Mouse (Mus musculus) spleen, adult 18-20 months (tissue): ENCODE measurements at regions not wholly inside any gene's neighbourhood (a gene's known extent, or its start where the extent isn't known, plus 50 kb on each side); places are given as distances from the start of the nearest gene placed in this dataset.

Experiments used
- DNase-seq, 2 experiments: peaks; one replicate each; pipeline ENCODE4 v3.0.0; 2022; ENCODE audit warnings: mixed read lengths in 2 of 2

DNA sequence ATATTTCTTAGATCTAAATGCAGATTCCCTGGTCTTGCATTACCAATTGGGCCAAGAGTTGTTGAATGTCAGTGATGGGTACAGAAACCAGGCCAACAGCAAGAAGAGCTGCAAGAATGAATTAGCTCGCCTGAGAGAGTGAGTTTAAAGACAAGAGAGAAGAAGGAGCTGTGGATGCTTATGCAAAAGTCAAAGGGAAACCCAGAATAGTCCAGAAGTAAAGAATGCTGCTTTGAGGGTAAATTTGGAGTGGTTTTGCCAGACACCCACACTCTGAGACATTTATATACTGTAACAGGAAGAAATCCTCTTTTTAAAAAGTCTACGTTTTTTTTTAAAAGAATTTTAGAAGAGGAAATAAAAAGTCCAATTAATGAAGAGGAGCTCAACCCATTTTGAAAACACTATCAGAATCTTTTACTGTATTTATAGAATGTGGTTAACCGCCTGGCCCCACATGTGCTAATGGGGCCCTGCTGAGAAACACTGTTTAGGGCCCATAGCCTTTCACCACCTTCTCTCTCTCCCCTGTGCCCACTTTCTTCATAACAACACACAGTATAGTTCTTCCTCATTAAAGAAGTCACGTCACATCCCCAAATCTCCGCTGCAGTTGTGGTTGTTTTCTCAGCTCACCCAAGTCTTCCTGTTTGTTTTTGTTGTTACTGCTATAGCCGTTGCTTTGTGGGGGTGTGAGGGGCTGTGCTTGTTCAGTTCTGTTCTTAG is 158.0 kb upstream of the Cited2 start:
- no peak for DNase-seq

DNA sequence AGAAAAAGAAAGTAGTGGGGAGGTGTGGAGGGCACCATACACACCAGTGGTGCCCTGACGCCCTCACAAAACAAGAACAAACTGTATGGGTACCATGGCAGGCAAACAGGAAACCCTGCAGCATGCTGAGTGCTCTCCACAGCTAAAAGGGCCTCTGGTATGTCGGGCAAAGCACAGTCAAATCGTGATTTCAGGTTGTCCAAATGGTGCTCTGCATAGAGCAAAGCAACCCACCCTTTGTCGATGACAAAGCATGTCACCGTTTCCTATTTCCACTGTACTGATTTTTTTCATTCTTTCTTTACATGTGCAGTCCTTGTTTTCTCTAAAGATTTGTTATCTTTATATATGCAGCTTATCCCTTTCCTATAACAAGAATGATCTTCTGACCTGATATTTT is 156.0 kb upstream of the Cited2 start:
- no peak for DNase-seq

DNA sequence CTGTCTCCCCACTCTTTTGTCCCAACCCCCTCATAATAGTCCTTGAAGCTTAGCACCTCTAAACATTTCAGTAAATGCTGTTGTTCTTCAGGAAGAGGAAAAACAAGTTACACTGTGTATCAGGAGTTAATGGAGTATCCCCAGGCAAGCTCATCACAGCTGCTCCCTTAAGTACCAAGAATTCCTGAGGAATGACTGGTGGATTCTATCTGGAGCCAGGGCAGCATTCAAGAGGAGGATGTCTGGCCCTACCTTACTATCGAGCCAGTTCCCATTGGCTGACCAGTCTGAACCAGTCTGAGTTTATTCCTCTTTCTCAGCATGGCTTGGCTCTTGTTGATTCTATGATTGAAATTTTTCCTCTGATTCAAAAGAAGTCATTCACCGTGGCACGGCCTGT is 155.4 kb upstream of the Cited2 start:
- DNase-seq: no peak

DNA sequence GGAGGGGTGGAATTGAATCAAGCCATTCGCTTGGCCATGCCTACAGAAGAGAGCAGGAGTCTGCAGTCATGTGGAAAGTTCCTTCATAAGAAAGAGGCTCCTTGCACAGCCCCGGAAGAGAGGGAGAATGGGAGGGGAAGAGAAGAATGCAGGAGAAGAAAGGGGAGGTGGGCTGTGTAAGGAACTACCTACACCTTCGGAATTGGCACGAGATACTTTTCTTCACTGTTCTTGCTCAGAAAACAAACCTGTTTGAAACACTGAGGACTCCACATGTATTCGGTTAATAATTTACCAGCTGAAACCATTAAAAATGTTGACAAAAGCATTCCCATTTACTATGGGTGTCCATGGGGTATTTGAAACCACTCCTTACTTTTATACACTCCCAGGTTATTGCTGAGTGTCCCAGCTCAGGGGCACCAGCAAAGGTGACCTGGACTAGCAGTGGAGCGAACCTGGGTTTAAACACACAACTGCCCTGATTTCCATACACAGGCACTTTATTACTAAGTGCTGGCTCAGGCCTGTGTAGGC is 153.4 kb upstream of the Cited2 start:
- no peak for DNase-seq

DNA sequence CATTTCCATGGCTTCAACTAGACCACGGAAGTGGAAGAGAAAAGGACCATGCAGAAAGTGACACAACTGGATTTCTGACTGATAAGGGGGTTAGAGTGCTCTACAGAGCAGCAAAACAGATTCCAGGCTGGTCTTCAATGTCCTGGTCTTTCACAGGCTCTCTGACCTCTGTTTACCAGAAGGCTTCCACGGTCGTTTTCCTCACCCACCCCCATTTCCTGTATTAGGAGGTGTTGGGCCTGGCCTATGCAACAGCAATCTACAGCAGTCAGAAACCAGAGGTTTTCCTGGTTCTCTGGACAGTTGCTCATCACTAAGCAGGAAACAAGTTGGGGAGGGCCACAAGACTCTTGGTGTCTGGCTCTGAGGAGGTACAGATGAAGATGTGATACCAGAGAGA is 148.1 kb upstream of the Cited2 start:
- no peak for DNase-seq

DNA sequence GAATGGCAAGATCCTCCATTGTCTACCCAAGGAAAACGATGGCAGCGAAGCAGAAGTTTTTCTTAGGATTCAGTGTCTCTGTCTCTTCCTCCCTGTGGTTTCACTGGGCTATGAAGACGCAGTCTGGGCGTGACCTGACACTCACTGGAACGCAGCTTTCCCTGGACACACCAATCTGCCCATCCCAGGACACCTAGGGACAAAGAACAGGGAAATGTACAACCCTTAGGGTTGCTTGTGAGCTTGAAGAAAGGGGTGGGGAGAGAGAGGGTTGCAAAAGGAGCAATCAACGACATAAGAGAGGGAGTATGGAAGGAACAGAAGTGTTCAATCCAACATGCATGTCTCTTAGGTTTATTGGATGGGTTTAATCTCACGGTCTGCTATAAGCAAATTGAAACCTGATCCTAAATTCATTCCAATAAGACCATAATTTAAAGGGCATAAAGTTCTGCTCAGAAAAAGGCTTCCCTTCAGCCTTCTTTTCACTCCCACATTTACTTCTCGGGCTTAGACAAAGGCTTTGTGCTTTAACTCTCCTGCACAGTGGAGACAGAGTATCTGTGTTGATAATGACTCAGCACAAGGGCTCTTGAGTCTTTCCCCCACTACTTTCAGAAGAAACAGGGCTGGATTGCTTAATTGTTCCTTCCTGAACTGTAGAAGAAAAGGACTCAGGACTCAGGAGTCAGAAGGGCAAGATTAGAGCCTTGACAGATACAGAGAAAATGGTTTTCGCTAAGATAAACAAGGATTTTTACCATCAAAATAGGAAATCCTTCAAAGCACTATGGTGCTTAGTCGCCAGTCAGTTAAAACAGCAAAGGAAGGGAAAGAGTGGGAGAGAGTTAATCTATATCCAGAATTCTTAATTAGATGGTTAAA is 147.3 kb upstream of the Cited2 start:
- no peak for DNase-seq

DNA sequence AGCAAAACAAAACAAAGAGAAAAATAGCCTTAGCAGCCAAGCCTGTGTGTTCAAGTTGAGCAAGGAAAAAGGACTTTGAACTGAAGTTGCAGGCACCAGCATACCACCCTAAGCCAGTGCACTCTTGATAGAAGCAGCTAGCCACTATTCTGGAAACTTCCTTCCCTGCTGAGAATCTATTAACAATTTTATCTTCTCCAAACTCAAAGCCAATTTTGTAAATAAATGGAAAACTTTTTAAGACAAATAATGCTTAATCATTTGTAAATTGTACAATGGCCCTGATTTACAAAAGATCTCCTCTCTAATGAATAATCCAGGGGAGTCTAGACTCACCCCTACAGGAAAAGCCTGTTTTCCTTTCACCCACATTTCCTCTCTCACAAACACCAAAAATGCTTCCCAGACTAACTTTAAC is 146.7 kb upstream of the Cited2 start:
- DNase-seq: no peak

DNA sequence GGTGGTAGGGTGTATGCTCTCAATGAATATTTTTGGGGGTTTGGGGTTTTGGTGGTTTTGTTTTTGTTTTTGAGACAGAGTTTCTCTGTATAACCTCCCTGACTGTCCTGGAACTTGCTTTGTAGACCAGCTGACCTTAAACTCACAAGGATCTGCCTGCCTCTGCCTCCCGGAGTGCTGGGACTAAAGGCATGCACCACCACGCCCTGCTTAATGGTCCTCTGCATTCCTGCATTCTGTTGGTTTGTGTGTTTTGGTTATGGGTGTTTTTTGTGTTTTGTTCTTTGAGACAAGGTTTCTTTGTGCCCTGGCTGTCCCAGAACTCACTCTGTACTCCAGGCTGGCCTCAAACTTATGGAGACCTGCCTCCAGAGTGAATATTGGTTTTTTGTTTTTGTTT is 143.6 kb upstream of the Cited2 start:
- no peak for DNase-seq

DNA sequence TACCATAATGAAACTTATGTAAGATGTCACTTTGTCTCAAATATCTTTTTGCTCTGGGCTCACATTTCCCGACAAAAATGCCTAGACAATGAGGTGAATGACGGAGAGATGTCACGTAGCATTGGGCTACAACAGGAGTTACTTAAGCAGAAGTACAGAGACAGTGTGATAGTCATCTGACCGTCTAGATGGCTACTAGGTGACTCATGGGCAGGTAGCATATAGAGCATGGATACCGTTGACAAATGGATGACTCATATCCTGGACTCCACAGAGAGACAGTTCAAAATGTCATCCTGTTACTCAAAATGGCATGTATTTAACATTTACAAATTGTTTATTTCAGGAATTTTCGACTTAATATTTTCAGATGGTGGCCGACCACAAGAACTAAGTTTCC is 138.2 kb upstream of the Cited2 start:
- no peak for DNase-seq

DNA sequence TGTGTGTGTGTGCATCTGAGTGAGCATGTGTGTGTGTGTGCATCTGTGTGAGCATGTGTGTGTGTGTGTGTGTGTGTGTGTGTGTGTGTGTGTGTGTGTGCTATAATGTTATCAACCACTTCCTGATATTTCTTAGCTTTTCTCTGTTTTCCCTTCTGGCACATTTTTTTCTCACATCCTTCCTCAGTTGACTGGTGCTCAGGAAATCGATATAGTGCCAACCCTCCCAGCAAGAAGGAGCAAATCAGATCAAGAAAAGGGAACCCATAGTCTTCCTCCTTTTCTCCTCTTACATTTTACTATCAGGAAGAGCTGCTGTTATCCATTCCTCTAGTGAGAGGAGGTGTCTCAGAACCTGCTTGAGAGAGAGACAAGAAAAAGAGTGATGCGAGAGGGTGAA is 136.1 kb upstream of the Cited2 start:
- DNase-seq: no peak

DNA sequence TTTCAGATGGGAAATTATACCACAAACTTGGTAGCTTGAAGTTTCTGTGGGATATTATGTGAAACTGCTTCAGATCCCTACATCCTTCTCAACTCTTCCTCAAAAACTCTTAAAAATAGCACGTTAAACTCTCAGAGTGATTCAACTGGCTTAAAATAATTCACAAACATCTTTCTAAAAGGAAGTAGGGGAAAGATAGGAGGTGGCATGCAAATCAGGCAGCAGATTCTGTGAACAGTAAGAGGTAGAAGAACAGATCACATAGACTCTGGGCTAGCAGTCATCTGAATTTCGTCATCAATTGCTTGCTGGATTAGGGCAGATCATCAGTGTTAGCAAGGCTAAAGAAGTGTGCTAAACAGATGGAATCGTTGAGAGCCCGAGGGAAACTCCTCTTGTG is 133.9 kb upstream of the Cited2 start:
- no peak for DNase-seq

DNA sequence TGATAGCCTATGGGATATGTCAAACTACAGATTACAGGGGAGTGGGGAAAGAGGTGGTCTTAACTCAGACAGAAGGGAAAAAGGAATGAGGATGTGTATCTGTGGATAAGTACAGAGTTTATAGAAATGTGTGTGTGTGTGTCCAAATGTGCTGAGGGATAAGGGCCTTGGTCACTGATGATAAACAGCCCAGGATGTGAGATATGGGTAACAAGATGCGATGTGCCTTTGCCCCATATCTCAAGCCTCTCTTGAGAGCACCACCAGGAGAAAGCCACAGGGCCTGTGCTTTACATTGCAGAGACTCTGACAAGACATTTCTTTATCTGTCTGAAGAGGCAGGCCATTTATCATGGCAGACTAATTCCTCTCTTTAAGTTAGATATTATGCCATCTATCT is 132.8 kb upstream of the Cited2 start:
- DNase-seq: no peak

DNA sequence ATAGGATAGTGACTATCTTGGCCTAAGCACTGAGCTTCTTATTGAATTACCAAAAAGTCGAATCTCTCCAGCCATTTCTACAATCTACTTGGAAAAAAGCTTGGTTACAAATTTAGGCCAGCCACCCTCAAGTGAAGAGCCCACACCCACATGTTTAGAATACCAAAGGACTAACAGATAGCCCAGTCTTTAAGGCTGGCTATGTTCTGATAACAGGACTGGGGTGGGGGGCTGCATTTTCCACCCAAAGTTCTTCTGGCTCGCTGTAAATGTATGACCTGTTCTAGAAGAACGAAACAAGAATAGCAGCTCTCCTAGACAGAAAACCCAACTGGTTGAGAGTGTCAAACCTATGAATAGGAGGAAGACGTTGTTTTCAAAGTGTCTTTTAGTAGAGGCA is 130.6 kb upstream of the Cited2 start:
- DNase-seq: no peak

DNA sequence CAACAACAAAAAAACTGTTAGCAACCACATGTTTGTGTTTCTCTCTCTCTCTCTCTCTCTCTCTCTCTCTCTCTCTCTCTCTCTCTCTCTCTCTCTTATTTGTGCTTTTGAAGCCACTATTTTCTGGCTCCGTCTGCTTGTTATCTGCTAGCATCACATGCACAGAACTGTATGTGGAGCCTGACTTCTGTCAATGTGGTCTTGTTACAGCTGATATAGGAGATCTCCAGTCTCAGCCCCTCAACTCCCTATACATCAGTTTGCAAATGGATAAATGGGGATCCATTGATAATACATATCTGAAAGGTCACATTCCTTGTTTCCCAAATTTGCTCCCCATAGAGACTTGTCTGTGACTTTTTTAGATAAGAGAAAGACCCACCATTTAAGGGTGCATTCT is 126.9 kb upstream of the Cited2 start:
- no peak for DNase-seq

DNA sequence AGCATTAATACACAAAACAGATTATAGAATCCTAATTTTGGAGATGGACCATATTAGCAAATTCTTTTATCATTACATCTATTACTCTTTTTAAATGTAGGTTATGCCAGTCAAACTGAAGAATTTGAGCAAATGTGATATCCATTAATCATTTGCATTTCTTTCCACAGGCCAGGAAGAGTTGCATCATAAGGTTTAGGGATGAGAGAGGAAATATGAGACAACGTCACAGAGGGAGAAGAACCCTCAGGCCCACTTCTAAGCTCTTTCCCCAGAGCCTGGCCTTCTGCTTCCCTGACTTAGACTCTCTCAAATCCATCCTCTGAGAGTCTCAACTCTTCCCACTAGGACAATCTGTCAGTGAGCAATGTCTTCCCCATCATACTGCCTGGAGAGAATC is 126.3 kb upstream of the Cited2 start:
- no peak for DNase-seq

DNA sequence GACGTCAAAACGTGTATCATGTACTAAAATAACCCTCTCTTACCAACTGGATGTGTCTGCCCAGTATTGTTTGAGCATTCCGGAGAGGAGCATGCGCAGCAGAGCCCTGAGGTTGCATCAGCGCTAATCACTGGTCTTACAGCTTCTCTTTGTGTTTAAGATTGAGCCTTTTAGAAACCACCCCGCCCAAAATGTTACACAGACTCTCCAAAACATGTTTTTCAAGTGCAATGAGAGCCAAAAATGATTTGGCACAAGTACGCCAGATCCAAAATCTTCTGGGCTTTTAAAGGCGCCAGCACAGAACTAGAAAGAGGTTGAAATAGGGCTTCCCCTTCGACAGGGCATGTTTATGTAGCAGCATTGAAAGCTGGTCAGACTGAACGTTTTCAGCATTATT is 123.8 kb upstream of the Cited2 start:
- no peak for DNase-seq

DNA sequence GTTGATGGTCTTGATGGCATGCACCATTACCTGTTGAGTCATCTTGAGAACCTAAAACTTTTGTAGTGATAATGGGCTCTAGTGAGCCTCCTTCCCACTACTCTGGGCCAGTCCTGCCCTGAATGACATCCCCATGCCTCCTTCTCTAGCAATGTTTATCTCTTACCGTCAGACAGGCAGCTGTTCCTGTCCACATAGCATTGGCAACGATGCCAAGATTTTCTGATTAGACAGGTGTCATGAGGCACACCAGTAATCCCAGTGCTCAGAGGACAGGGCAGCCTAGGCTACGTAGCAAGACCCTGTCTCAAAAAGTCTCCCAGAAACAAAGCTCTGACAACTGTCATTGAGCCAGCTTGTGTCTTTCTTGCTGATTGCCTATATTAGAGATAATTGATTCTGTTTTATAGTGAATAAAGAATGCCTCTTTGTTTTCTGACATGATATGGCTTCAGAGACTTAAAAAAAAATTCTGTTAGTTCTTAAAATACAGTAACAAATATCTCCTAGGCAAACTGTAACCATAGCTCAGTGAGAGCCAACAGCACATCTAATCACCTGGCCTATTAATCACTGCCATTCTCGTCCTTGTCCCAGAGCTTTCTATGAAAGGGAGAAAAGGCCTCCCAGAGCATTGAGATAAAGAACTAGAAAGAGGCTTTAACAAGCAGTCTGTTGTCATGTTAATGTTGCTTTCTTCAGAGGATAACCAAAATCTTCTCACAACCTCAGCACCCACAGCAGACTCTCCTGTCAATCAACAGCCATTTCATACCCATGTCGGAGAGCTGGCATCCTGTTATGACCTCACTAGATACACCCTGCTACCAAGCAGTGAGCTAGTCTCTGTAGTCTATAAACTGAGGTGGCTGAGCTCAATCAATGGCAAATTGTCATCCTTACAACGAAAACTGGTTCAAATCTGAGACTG is 122.9 kb upstream of the Cited2 start:
- no peak for DNase-seq

DNA sequence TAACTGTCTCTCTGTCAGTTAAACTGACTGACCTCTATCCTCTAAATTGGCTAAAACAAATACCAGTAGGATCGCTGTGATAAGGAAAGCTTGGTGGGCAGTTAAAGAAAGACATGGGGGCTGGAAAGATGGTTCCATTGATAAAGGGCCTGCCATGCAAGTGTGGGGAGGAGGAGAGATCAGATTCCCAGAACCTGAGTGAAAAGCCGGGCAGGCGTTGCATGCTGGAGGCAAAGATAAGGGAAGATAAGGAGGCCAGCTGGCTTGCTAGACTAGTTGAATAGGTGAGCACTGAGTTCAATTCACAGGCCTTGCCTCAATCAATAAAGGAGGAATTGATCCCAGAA is 122.3 kb upstream of the Cited2 start:
- DNase-seq: no peak

DNA sequence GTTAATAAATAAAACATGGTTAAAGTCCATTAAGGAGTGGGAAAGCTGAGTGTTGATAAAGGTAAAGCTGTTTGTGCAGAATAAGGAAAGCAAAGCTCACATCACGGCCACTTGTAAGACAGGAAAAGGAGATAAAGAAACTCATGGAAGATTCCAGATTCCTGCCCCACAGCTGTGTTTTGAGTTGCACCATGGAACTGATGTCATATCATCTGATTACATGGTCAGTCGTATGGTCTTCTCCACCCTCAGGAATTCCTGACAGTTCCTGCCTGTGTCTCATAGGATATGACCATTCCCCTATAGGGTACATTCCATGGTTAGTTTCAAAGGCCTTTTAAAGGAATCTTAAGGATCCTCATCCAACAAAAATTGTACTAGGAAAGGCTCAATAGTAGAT is 120.6 kb upstream of the Cited2 start:
- DNase-seq: no peak

DNA sequence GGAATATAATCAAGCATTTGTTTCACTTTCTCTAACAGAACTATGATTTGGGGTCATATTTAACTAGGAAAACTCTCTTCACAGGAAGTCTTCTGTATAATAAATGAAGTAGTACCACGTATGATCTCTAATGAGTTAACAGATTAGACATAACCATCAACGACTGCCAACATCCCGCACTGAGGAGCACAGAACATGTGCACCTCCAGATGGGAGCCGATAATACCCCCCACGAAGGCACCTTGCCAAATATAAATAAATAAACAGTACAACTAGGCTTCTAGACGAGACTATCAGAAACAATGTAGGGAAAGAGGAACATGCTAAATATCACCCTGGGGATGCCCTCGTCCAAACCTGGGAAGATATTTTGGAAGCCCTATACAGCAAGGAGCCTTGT is 114.8 kb upstream of the Cited2 start:
- no peak for DNase-seq

DNA sequence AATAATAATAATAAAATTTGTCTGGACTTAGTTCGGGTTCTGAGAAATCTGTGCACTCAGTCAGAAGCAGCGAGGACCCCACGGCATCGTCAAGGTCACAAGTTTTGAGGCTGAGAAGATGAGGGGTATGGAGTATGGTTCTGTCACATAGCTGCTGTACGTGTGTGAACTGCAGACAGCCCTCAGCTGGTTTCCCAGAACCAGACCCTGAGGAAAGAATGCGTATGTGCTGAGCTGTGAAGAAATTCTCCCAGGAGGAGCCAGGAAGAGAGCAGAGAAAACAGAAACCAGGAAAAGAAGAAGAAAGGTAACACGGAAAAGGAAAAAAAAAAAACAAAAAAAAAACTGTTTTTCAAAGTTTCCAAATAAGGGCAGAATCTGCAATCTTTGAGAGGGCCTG is 112.4 kb upstream of the Cited2 start:
- DNase-seq: no peak

DNA sequence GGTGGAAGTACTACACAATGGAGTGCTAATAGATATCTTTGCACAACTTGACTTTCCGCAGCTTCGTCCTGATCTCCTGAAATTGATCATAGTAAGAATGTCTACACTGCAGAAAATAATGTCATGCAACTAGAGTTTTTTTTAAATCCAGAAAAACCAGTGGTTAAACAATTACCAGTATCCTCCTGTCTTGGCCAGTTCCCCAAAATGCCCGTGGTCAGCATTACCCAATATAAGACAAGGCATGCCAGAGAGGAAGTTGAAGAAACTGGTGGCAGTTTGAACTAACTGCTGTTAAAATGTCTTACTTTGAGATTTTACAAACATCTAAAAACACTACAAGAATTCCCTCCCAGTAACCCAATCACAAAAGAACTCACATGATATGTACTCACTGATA is 109.7 kb upstream of the Cited2 start:
- DNase-seq: no peak

DNA sequence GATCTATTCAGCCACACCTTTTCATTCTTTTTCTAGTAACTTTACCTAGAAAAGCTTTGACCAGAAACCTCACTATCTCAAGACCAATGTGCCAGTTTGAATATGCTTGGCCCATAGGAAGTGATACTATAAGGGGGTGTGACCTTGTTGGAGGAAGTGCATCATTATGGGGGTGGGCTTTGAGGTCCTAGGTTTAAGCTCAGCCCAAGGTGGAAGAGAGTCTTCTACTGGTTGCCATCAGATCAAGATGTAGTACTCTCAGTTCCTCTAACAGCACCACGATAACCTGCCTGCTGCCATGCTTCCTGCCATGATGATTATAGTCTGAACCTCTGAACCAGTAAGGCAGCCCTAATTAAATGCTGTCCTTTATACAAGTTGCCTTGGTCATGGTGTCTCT is 105.0 kb upstream of the Cited2 start:
- DNase-seq: no peak
